Mouse (Mus musculus) myocyte (in vitro differentiated cells): ENCODE measurements at regions not wholly inside any gene's neighbourhood (a gene's known extent, or its start where the extent isn't known, plus 50 kb on each side); places are given as distances from the start of the nearest gene placed in this dataset.

Experiments used
- H3K27me3 ChIP-seq: one replicate; pipeline ENCODE4 v1.6.1; 2011; ENCODE audit not compliant: control insufficient read depth, insufficient read depth, insufficient read length
- H3K36me3 ChIP-seq: one replicate; pipeline ENCODE4 v1.6.1; 2011; ENCODE audit not compliant: control insufficient read depth, insufficient read depth
- H3K4me2 ChIP-seq: one replicate; pipeline ENCODE4 v1.6.1; 2011; ENCODE audit warnings: low read depth, control low read depth
- H3K4me3 ChIP-seq: one replicate; pipeline ENCODE4 v1.5.1; 2011; ENCODE audit warnings: mild to moderate bottlenecking, control low read depth, moderate library complexity
- H3K79me2 ChIP-seq: one replicate; pipeline ENCODE4 v1.6.1; 2011; ENCODE audit not compliant: control insufficient read depth, insufficient read depth
- H3ac ChIP-seq: one replicate; pipeline ENCODE4 v1.6.1; 2011; ENCODE audit not compliant: control insufficient read depth, insufficient read length
- CEBPB ChIP-seq: IDR thresholded peaks from 2 replicates; pipeline ENCODE4 v1.6.1; 2011; ENCODE audit warnings: mild to moderate bottlenecking, moderate library complexity; ENCODE audit not compliant: poor library complexity, insufficient read depth, severe bottlenecking
- E2F4 ChIP-seq: IDR thresholded peaks from one replicate; pipeline ENCODE4 v1.6.1; 2011; ENCODE audit warnings: mild to moderate bottlenecking, control low read depth, moderate library complexity; ENCODE audit not compliant: insufficient read depth
- MAX ChIP-seq: IDR thresholded peaks from one replicate; pipeline ENCODE4 v1.6.1; 2011; ENCODE audit warnings: low read depth, mild to moderate bottlenecking, control low read depth
- MYOD1 ChIP-seq, 3 experiments: IDR thresholded peaks; one replicate each; pipeline ENCODE4 v1.6.1; 2011; ENCODE audit warnings: control low read depth in 2 of 3, low read depth in 2 of 3, mild to moderate bottlenecking in 2 of 3, moderate library complexity in 1 of 3; ENCODE audit not compliant: insufficient read length in 2 of 3, control insufficient read depth in 1 of 3
- MYOG ChIP-seq, 3 experiments: IDR thresholded peaks; one replicate each; pipeline ENCODE4 v1.6.1; 2011; ENCODE audit warnings: control low read depth in 2 of 3, low read depth in 2 of 3, mild to moderate bottlenecking in 2 of 3; ENCODE audit not compliant: insufficient read length in 2 of 3, control insufficient read depth in 1 of 3, insufficient read depth in 1 of 3
- POLR2A ChIP-seq: IDR thresholded peaks from one replicate; pipeline ENCODE4 v1.6.1; 2011; ENCODE audit warnings: low read depth, mild to moderate bottlenecking, control low read depth, moderate library complexity; ENCODE audit not compliant: insufficient read length
- POLR2AphosphoS2 ChIP-seq: IDR thresholded peaks from one replicate; pipeline ENCODE4 v1.6.1; 2011; ENCODE audit warnings: low read depth, control low read depth; ENCODE audit not compliant: insufficient read length
- REST ChIP-seq: IDR thresholded peaks from one replicate; pipeline ENCODE4 v1.6.1; 2011; ENCODE audit warnings: mild to moderate bottlenecking, control low read depth, moderate library complexity; ENCODE audit not compliant: insufficient read depth, insufficient read length
- SRF ChIP-seq: IDR thresholded peaks from one replicate; pipeline ENCODE4 v1.6.1; 2011; ENCODE audit warnings: low read depth; ENCODE audit not compliant: control insufficient read depth, insufficient read length
- TCF12 ChIP-seq: IDR thresholded peaks from one replicate; pipeline ENCODE4 v1.6.1; 2011; ENCODE audit warnings: mild to moderate bottlenecking, control low read depth; ENCODE audit not compliant: poor library complexity, insufficient read depth, severe bottlenecking
- TCF3 ChIP-seq: IDR thresholded peaks from one replicate; pipeline ENCODE4 v1.6.1; 2011; ENCODE audit warnings: low read depth, control low read depth; ENCODE audit not compliant: insufficient read length
- USF1 ChIP-seq: IDR thresholded peaks from one replicate; pipeline ENCODE4 v1.6.1; 2011; ENCODE audit warnings: low read depth, mild to moderate bottlenecking, control low read depth, moderate library complexity

DNA sequence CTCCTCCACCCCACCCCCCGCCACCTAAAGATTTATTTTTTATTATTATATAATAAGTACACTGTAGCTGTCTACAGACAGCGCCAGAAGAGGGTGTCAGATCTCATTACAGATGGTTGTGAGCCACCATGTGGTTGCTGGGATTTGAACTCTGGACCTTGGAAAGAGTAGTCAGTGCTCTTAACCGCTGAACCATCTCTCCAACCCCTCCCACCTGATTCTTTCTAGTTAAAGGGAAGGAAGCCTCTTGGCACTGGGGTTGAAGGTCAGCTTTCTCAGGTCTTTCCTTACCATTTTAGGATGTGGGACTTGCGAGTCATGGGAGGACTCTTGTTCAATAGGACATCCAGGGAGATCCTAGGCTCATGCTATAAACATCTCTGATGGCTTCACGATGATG lies 54.7 kb downstream of the Hes1 start:
- H3K27me3 ChIP-seq, result no peaks in the 10 kb centered on the region
- no peak overlapping the region for H3K4me2 ChIP-seq
- no peak overlapping the region for H3ac ChIP-seq
- no peaks in the 10 kb centered on the region for H3K36me3 ChIP-seq
- H3K4me3 ChIP-seq, result no peak overlapping the region
- TF ChIP-seq TCF3 (no peak), MAX (no peak), REST (no peak), SRF (no peak), TCF12 (no peak), USF1 (no peak), MYOG (IDR thresholded peaks at IDR 0.05; ENCODE audit: control insufficient read depth in 1 of 3, insufficient read depth in 1 of 3, insufficient read length in 2 of 3, low read depth in 2 of 3) (no peak)
- no peaks in the 10 kb centered on the region for H3K79me2 ChIP-seq

DNA sequence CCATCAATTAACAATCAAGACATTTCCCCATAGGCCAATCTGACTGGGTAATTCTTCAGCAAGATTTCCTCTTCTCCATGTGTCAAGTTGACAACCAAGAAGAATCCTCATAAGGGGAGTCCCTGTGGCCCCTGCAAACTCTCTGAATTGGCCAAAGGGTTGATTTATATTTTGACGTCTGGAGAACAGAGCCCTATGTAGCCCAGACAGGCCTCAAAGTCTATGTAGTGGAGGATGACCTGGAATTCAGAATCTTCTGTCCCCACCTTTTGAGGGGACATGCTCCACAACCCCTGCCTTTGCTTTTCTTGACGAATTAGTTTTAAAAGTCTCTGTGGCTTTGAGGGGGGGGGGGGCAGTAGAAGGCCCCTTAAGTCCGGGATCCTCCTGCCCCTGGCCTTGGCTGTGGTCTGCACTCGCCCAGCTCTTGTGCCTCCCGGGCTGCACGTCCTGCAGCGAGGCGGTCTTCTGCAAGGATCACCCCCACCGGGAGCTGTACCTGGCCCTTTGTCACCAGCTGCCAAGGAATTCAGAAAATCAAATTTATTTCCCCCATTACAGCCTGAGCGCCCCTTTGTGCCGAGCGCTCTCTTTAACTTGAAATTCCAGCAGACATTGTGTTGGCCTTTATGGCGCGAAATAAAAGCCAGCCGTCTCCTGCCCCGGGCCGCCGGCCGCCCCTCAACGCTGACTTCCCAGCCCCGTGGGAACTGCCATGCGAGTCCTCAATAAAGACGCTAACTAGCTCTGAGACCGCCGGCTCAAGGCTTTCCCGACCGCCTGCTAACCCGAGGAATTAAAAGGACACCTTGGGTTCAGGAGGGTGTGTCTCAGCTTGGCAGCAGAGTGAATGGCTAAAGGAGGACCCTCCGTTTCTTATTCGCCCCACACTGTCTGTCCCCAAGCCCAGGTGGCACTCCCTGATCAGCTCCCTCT lies 56.4 kb downstream of the Hes1 start:
- Histone ChIP-seq H3K79me2 (no peaks in the 10 kb centered on the region), H3K27me3 (no peaks in the 10 kb centered on the region), H3K4me2 (no peak overlapping the region), H3ac (no peak overlapping the region), H3K4me3 (no peak overlapping the region), H3K36me3 (no peaks in the 10 kb centered on the region)
- TF ChIP-seq MYOG (IDR thresholded peaks at IDR 0.05; ENCODE audit: control insufficient read depth in 1 of 3, insufficient read depth in 1 of 3, insufficient read length in 2 of 3, low read depth in 2 of 3) (no peak), MAX (no peak), REST (no peak), SRF (no peak), USF1 (no peak), E2F4 (no peak), POLR2AphosphoS2 (no peak), POLR2A (no peak), MYOD1 (IDR thresholded peaks at IDR 0.05; ENCODE audit: control insufficient read depth in 1 of 3, insufficient read length in 2 of 3, low read depth in 2 of 3) (no peak), TCF12 (no peak), CEBPB (no peak), TCF3 (no peak)

DNA sequence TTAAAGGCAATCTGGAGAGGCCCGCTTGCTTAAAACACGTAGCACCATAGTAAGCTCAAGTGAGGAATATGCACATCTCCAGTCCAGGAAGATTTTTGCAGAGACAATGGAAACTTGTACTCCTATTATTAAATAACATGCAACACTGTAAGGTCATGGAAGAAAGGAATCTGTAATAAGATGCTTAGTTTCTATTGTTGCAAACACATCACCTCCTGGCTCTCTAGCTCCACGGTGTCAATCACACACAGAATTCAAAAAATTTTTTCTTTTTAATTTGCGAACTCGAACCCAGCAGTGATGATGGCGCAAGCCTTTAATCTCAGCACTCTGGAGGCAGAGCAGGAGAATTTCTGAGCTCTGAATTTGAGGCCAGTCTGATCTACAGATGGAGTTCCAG lies 57.4 kb downstream of the Hes1 start:
- Histone ChIP-seq H3K36me3 (no peaks in the 10 kb centered on the region), H3K79me2 (no peaks in the 10 kb centered on the region)

DNA sequence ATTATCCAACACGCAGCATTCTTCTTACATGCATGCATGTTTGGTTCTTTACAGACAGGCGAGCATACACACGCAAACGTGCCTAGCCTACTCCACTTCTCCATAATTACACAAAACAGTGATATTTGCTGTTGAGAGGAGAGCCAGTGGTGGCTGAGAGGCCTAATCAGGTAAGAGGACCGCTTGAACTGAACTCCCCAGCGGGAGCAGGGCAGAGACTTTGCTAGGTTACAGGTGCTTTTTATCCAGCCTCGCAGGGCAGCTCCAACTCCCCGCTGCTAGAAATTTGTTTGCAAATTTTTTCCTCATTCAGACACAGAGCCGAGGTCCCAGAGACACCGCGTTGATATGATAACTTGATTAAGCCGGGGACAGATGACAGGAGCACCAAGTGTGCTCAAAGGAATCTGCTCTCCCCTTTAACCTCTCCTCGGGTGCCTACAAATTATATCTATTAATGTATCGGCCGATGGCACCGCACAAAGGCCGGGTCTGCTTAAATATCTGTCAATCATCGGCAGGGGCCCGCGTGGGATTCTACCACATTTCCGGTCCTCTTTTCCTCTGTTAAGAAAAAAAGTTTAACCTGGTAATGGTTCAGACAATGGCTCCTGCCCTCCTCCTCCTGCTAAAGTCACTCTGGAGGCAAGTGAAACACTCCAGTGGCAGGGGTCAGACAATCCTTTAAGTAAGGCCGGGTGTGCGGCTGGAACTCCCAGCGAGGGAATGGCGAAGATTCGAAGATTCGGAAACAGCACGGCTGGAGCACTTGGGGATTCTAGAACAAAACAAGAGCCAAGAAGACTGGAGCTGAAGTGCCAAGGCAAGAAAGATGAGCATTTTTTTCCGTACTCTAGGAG lies 58.3 kb downstream of the Hes1 start:
- H3K27me3 ChIP-seq, result no peaks in the 10 kb centered on the region
- no peaks in the 10 kb centered on the region for H3K36me3 ChIP-seq
- H3K79me2 ChIP-seq, result no peaks in the 10 kb centered on the region
- no peak overlapping the region for H3K4me2 ChIP-seq
- no peak overlapping the region for H3ac ChIP-seq
- TF ChIP-seq TCF3 (no peak), POLR2A (no peak), MAX (no peak), TCF12 (no peak), SRF (no peak), CEBPB (no peak), E2F4 (no peak)
- no peak overlapping the region for H3K4me3 ChIP-seq

More for the DNA sequence above, 57.4 kb downstream of the Hes1 start:
- Histone ChIP-seq H3K4me3 (no peak overlapping the region), H3K4me2 (no peak overlapping the region), H3ac (no peak overlapping the region), H3K27me3 (no peaks in the 10 kb centered on the region)
- TF ChIP-seq USF1 (no peak), MYOD1 (IDR thresholded peaks at IDR 0.05; ENCODE audit: control insufficient read depth in 1 of 3, insufficient read length in 2 of 3, low read depth in 2 of 3) (no peak), POLR2AphosphoS2 (no peak), SRF (no peak)

DNA sequence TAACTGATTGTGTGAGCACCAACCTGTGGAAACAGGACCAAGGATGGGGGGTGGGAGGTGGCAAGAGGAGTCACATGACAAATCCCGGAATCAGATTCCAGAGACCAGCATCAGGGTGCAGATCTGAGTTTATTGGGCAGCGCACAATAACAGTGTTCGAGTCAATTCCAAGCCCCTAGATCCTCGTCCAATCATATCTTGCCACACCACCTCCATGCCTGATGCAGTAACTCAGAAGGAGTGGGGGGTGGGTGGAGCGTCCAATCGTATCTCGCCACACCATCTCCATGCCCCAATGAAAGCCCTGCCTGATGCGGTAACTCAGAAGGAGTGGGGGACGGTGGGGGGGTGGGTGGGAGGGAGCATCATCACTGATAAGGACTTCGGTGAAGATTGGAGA lies 62.8 kb downstream of the Hes1 start:
- no peaks in the 10 kb centered on the region for H3K27me3 ChIP-seq
- no peak overlapping the region for H3ac ChIP-seq
- H3K79me2 ChIP-seq, result no peaks in the 10 kb centered on the region
- no peaks in the 10 kb centered on the region for H3K36me3 ChIP-seq
- TF ChIP-seq REST (no peak), E2F4 (no peak), MYOG (IDR thresholded peaks at IDR 0.05; ENCODE audit: control insufficient read depth in 1 of 3, insufficient read depth in 1 of 3, insufficient read length in 2 of 3, low read depth in 2 of 3) (no peak), MYOD1 (IDR thresholded peaks at IDR 0.05; ENCODE audit: control insufficient read depth in 1 of 3, insufficient read length in 2 of 3, low read depth in 2 of 3) (no peak), POLR2A (no peak), TCF3 (no peak), USF1 (no peak), CEBPB (no peak)
- H3K4me3 ChIP-seq, result no peak overlapping the region
- no peak overlapping the region for H3K4me2 ChIP-seq
